Mouse (Mus musculus): Measurements from ENCODE around the gene Ina.
"Not testable (repeated sequence)": the region's sequence is repeated elsewhere in the genome, so short reads cannot be mapped to it uniquely, and the experiment has no call there.

GRCm38 (mm10) chr19:47000357-47000756 is 14.1 kb upstream of the Ina start:
- TF ChIP-seq TAL1, GATA1 (IDR thresholded peaks at IDR 0.05; ENCODE audit: low read length): not testable (repeated sequence)
